Mouse (Mus musculus): ENCODE results near the gene Mcm7. TPM values are rescaled to one million over a fixed set of nuclear protein-coding genes. Genes with fewer than 3 reads are reported as not detected.

Gene Mcm7
- polyA plus RNA-seq, 1 experiment: 23.0 TPM

- Histone ChIP-seq H3K27ac (ENCODE audit: insufficient read depth, low read length) (no peak overlapping the region), H3K4me1 (ENCODE audit: control insufficient read depth, insufficient read depth, low read length) (0 out of 2 replicates have a peak, but pooled peaks cover 5% of the 10 kb centered on the region), H3K4me3 (replicated peaks; ENCODE audit: insufficient read depth, low read depth, low read length) (no peak overlapping the region), H3K27me3 (ENCODE audit: control insufficient read depth, insufficient read depth, low read length) (no peaks in the 10 kb centered on the region)
- WGBS: 73% methylated on average over 8 of the region's 8 CpGs
- no peak for DNase-seq
- TF ChIP-seq POLR2A (IDR thresholded peaks at IDR 0.05; ENCODE audit: borderline replicate concordance, insufficient read depth, low read length): no peak
- no peak for TF ChIP-seq CTCF (IDR thresholded peaks at IDR 0.05; ENCODE audit: borderline replicate concordance, insufficient read depth, low read depth, low read length)
These were observed 6.6 kb downstream of the Mcm7 start for GRCm38 (mm10) chr5:138165594-138165993.

DNA sequence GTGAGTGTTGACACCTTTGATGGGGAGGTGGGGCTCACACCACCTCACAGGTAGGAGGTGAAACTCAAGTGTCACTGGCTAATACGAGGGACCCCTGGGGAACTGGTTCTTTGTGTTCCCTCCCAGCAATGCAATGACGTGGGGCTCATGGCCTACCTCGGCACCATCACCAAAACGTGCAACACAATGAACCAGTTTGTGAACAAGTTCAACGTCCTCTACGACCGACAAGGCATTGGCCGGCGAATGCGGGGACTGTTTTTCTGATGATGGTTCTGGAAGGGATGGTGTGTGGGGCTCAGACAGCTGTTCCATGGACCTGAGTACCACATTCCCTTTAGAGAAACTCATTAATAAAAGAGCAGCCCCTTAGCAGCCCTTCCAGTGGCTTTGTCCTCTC lies 8.6 kb downstream of the Mcm7 start:
- 46% methylated on average over 10 of the region's 10 CpGs for WGBS
- TF ChIP-seq CTCF (IDR thresholded peaks at IDR 0.05; ENCODE audit: borderline replicate concordance, insufficient read depth, low read depth, low read length): no peak
- no peak for TF ChIP-seq POLR2A (IDR thresholded peaks at IDR 0.05; ENCODE audit: borderline replicate concordance, insufficient read depth, low read length)

DNA sequence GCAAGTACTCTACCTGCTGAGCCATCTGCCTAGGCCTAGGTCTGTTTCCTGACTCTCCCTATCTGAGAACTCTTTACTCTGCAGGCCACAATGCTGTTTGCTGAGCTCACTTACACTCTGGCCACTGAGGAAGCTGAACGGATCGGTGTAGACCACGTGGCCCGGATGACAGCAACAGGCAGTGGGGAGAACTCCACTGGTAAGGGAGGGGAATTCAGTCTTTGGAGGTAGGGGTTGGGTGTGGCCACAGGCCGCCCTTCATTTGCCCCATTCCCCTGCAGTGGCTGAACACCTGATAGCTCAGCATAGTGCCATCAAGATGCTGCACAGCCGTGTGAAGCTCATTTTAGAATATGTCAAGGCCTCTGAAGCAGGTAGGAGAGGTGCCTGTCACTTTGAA lies 9.2 kb downstream of the Mcm7 start:
- H3K4me1 ChIP-seq (ENCODE audit: control insufficient read depth, insufficient read depth, low read length): 0 out of 2 replicates have a peak, but pooled peaks cover 5% of the 10 kb centered on the region
- DNase-seq: no peak
- no peaks in the 10 kb centered on the region for H3K27me3 ChIP-seq (ENCODE audit: control insufficient read depth, insufficient read depth, low read length)
- H3K27ac ChIP-seq (ENCODE audit: insufficient read depth, low read length): no peak overlapping the region
- WGBS: 64% methylated on average over 6 of the region's 6 CpGs
- no peak for TF ChIP-seq CTCF (IDR thresholded peaks at IDR 0.05; ENCODE audit: borderline replicate concordance, insufficient read depth, low read depth, low read length)
- no peak for TF ChIP-seq POLR2A (IDR thresholded peaks at IDR 0.05; ENCODE audit: borderline replicate concordance, insufficient read depth, low read length)
- no peak overlapping the region for H3K4me3 ChIP-seq (replicated peaks; ENCODE audit: insufficient read depth, low read depth, low read length)

More for the DNA sequence above, 8.6 kb downstream of the Mcm7 start:
- Histone ChIP-seq H3K4me1 (ENCODE audit: control insufficient read depth, insufficient read depth, low read length) (0 out of 2 replicates have a peak, but pooled peaks cover 5% of the 10 kb centered on the region), H3K27me3 (ENCODE audit: control insufficient read depth, insufficient read depth, low read length) (no peaks in the 10 kb centered on the region), H3K4me3 (replicated peaks; ENCODE audit: insufficient read depth, low read depth, low read length) (no peak overlapping the region), H3K27ac (ENCODE audit: insufficient read depth, low read length) (no peak overlapping the region)
- DNase-seq: no peak

DNA sequence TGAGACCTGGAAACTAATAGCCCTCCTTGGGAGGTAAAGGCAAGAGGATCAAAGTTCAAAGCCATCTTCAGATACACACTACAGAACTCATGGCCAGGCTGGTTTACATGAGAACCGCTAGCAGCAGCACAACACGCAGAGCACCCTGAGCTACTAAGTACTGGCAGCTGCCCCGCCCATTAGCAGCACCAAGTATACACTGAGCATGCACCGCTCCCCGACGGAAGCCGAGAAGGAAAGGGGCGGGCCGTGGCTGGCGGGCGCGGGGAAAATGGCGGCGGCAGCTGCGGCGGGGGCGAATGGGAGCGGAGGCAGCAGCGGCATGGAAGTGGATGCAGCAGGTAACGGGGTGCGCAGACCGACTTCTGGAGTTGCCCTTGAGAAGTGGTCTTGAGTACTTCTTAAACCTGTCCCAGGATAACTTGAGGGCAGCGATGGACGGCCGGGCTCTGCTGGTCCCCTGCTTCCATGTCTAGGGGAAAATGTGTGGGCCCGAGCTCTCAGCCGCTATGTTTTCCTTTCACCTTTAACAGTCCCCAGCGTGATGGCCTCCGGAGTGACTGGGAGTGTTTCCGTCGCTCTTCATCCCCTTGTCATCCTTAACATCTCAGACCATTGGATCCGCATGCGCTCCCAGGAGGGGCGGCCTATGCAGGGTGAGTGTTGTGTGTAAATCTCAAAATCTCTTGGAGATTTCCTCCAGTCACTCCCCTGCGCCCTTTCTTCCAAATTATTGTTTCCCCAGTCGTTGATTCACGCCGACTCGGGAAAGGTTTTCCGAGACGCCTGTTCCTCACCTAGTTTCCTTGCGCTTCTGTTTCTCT lies 11.2 kb downstream of the Mcm7 start, which contains the start of gene Cops6:
TSS of gene Cops6 (plus strand) at position 230 of the 824 bp plus-strand sequence.
- 0 out of 2 replicates have a peak, but pooled peaks cover 5% of the 10 kb centered on the region for H3K4me1 ChIP-seq (ENCODE audit: control insufficient read depth, insufficient read depth, low read length)
- H3K27me3 ChIP-seq (ENCODE audit: control insufficient read depth, insufficient read depth, low read length): no peaks in the 10 kb centered on the region
- WGBS: 1% methylated on average over 42 of the region's 42 CpGs
- DNase-seq: peak; percentile 95
- H3K4me3 ChIP-seq (replicated peaks; ENCODE audit: insufficient read depth, low read depth, low read length): peak within 1 kb of the TSS; percentile 74
- TF ChIP-seq POLR2A (IDR thresholded peaks at IDR 0.05; ENCODE audit: borderline replicate concordance, insufficient read depth, low read length) (peak; percentile 75), CTCF (IDR thresholded peaks at IDR 0.05; ENCODE audit: borderline replicate concordance, insufficient read depth, low read depth, low read length) (no peak)
- H3K27ac ChIP-seq (ENCODE audit: insufficient read depth, low read length): 0 out of 2 replicates have a peak within 1 kb of the TSS, but pooled peaks have one; percentile 6

DNA sequence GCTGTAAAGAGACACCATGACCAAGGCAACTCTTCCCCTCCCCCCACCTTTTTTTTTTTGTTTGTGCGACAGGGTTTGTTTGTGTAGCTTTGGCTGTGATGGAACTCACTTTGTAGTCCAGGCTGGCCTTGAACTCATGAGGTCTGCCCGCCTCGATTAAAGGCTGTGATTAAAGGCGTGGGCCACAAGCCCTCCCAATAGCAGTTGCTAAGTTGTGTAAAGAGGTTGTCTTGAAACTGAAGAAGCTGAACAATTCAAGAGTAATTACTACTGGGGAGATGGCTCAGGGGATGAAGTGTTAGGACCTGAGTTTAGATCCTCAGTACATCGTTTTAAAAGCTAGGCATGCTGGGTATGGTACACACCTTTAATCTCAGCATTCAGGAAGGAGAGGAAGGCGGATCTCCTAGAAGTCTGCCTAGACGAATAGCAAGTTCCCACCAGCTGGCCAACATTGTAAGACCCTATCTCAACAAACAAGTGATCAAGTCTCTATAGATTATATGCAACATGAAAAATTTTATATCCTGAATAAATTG lies 11.9 kb downstream of the Mcm7 start:
- Histone ChIP-seq H3K4me3 (replicated peaks; ENCODE audit: insufficient read depth, low read depth, low read length) (no peak overlapping the region), H3K27me3 (ENCODE audit: control insufficient read depth, insufficient read depth, low read length) (no peaks in the 10 kb centered on the region), H3K4me1 (ENCODE audit: control insufficient read depth, insufficient read depth, low read length) (0 out of 2 replicates have a peak, but pooled peaks cover 5% of the 10 kb centered on the region), H3K27ac (ENCODE audit: insufficient read depth, low read length) (no peak overlapping the region)
- no peak for DNase-seq
- 63% methylated on average over 7 of the region's 7 CpGs for WGBS
- no peak for TF ChIP-seq POLR2A (IDR thresholded peaks at IDR 0.05; ENCODE audit: borderline replicate concordance, insufficient read depth, low read length)
- TF ChIP-seq CTCF (IDR thresholded peaks at IDR 0.05; ENCODE audit: borderline replicate concordance, insufficient read depth, low read depth, low read length): no peak

DNA sequence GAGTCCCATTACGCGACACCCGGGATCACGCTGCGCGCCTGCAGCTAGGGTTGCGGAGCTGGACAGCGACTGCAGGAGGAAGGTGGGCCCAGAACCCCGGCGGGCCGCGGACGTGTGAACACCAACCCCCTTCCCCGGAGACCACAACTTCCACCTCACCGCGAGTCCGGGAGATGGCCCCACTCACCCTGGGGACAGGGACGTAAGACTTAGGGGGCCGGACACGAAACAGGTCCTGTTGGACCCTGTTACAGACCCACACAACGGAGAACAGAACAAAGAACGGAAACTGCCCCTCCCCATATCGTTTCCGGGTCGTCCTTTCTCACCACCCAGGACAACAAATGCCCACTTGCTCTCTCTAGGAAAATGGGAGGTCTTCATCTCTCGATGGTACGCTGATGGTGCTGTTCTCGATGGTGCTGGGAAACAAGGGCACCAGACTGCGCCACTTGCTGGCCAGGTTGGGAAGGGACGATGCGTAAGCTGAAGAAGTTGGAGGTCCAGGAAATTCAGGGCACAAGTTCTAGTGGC lies 16.7 kb downstream of the Mcm7 start, which contains the start of gene Zfp113:
TSS of gene Zfp113 (minus strand) at position 302 of the 534 bp plus-strand sequence.
- Histone ChIP-seq H3K4me1 (ENCODE audit: control insufficient read depth, insufficient read depth, low read length) (no peaks in the 10 kb centered on the region; the same call in 1 of the 2 replicates), H3K4me3 (replicated peaks; ENCODE audit: insufficient read depth, low read depth, low read length) (peak within 1 kb of the TSS; percentile 93), H3K27ac (ENCODE audit: insufficient read depth, low read length) (peak within 1 kb of the TSS; percentile 75), H3K27me3 (ENCODE audit: control insufficient read depth, insufficient read depth, low read length) (no peaks in the 10 kb centered on the region)
- peak; percentile 69; the same call in 1 of the 2 replicates for TF ChIP-seq POLR2A (IDR thresholded peaks at IDR 0.05; ENCODE audit: borderline replicate concordance, insufficient read depth, low read length)
- peak; percentile 89 for TF ChIP-seq CTCF (IDR thresholded peaks at IDR 0.05; ENCODE audit: borderline replicate concordance, insufficient read depth, low read depth, low read length)
- DNase-seq: peak; percentile 87 to 95
- WGBS: under 1% methylated on average over 31 of the region's 31 CpGs

- TF ChIP-seq POLR2A (IDR thresholded peaks at IDR 0.05; ENCODE audit: borderline replicate concordance, insufficient read depth, low read length) (no peak), CTCF (IDR thresholded peaks at IDR 0.05; ENCODE audit: borderline replicate concordance, insufficient read depth, low read depth, low read length) (no peak)
- H3K27ac ChIP-seq (ENCODE audit: insufficient read depth, low read length): no peak overlapping the region
- peak overlapping the region; percentile 93 for H3K4me3 ChIP-seq (replicated peaks; ENCODE audit: insufficient read depth, low read depth, low read length)
- 88% methylated on average over 3 of the region's 3 CpGs for WGBS
- no peaks in the 10 kb centered on the region for H3K27me3 ChIP-seq (ENCODE audit: control insufficient read depth, insufficient read depth, low read length)
- DNase-seq: no peak
- no peaks in the 10 kb centered on the region; the same call in 1 of the 2 replicates for H3K4me1 ChIP-seq (ENCODE audit: control insufficient read depth, insufficient read depth, low read length)
These were observed 17.8 kb downstream of the Mcm7 start for GRCm38 (mm10) chr5:138154390-138154789.
